Mouse (Mus musculus): ENCODE data around the gene P2rx5. TPM values are rescaled to one million over a fixed set of nuclear protein-coding genes. Genes with fewer than 3 reads are reported as not detected.

Gene P2rx5
- total and polyA plus RNA-seq, 3 experiments, result 0.21 to 0.83 (median 0.40) TPM

GRCm38 (mm10) chr11:73137591-73138501, 22.4 kb upstream of the P2rx5 start, which contains the start of gene Haspin (continued):
- no peak for TF ChIP-seq EP300 (IDR thresholded peaks at IDR 0.05; ENCODE audit: low read length)
- no peak for TF ChIP-seq PAX5 (IDR thresholded peaks at IDR 0.05; ENCODE audit: low read length)
- TF ChIP-seq IRF4 (IDR thresholded peaks at IDR 0.05; ENCODE audit: low read depth, low read length), result peak; percentile 74; the same call in 1 of the 2 replicates
- TF ChIP-seq GABPA (IDR thresholded peaks at IDR 0.05; ENCODE audit: insufficient replicate concordance, low read depth, low read length), result no peak
- peak; percentile 95 for TF ChIP-seq NELFE (IDR thresholded peaks at IDR 0.05; ENCODE audit: low read depth, low read length)
- TF ChIP-seq MAZ (IDR thresholded peaks at IDR 0.05; ENCODE audit: low read depth, low read length), result no peak
- TF ChIP-seq KAT2A (IDR thresholded peaks at IDR 0.05; ENCODE audit: insufficient replicate concordance, low read length), result peak; percentile 72; the same call in 1 of the 2 replicates
- peak; percentile 98 for TF ChIP-seq POLR2A (IDR thresholded peaks at IDR 0.05; ENCODE audit: low read depth, low read length)
- TF ChIP-seq USF1 (IDR thresholded peaks at IDR 0.05; ENCODE audit: low read depth, low read length), result no peak
- TF ChIP-seq RCOR1 (conservative IDR thresholded peaks at IDR 0.05; ENCODE audit: low read depth, low read length), result no peak
- peak; percentile 52 for TF ChIP-seq UBTF (IDR thresholded peaks at IDR 0.05; ENCODE audit: low read depth, low read length)
- peak; percentile 95 for TF ChIP-seq TCF12 (IDR thresholded peaks at IDR 0.05; ENCODE audit: low read depth, low read length)
- no peak for TF ChIP-seq ZKSCAN1 (IDR thresholded peaks at IDR 0.05; ENCODE audit: borderline replicate concordance, low read depth, low read length)
- no peak; the same call in 1 of the 2 replicates for TF ChIP-seq BHLHE40 (IDR thresholded peaks at IDR 0.05; ENCODE audit: low read depth, low read length)
- TF ChIP-seq CTCF (conservative IDR thresholded peaks at IDR 0.05 in 1 of 2, IDR thresholded peaks at IDR 0.05 in 1 of 2; ENCODE audit: low read depth in 2 of 2, low read length in 2 of 2), result peak; percentile 37 to 99; a peak in 3 of 4 replicates
- peak; percentile 53; the same call in 1 of the 2 replicates for TF ChIP-seq MAX (IDR thresholded peaks at IDR 0.05; ENCODE audit: low read length)
- TF ChIP-seq TBP (conservative IDR thresholded peaks at IDR 0.05; ENCODE audit: low read depth, low read length), result peak; percentile 51
- TF ChIP-seq POLR2AphosphoS2 (IDR thresholded peaks at IDR 0.05; ENCODE audit: low read depth, low read length), result peak; percentile 71; the same call in 1 of the 2 replicates
- TF ChIP-seq CHD2 (IDR thresholded peaks at IDR 0.05; ENCODE audit: low read length), result peak; percentile 100
- peak; percentile 74; the same call in 1 of the 2 replicates for TF ChIP-seq E2F4 (IDR thresholded peaks at IDR 0.05; ENCODE audit: insufficient replicate concordance, low read depth, low read length)

GRCm38 (mm10) chr11:73144261-73144681, 15.9 kb upstream of the P2rx5 start:
- in situ Hi-C loops (cut with MboI; ENCODE audit: low pct_ligation_motif_present, low pct_unique_long_range_greater_than_20kb, low sequenced_read_pairs) (loop anchor here (25.0 kb wide), 1 partner anchor 1218 kb away; the partner anchor contains the start of genes Olfr411 and Olfr412), dilution Hi-C loops (cut with MboI; ENCODE audit: extremely low pct_ligation_motif_present, extremely low pct_unique_long_range_greater_than_20kb, low sequenced_read_pairs) (no loop called here)
- H3K9ac ChIP-seq (ENCODE audit: insufficient read depth, low read depth), result no peak overlapping the region
- H3K4me2 ChIP-seq (ENCODE audit: insufficient read depth, low read depth, poor library complexity, severe bottlenecking), result no peak overlapping the region
- no peaks in the 10 kb centered on the region for H3K9me3 ChIP-seq (replicated peaks; ENCODE audit: low read length)
- H3K79me2 ChIP-seq (replicated peaks; ENCODE audit: control insufficient read depth, extremely low read depth, insufficient read depth, poor library complexity, severe bottlenecking), result no peaks in the 10 kb centered on the region
- DNase-seq (ENCODE audit: extremely low read depth), result no peak
- H3K27ac ChIP-seq (ENCODE audit: insufficient read depth, low read depth), result no peak overlapping the region
- H3K36me3 ChIP-seq (replicated peaks in 1 of 2; ENCODE audit: control insufficient read depth in 1 of 2, insufficient read depth in 1 of 2, low read length in 1 of 2), result no peaks in the 10 kb centered on the region
- H3K4me3 ChIP-seq (replicated peaks in 1 of 3; ENCODE audit: low read depth in 2 of 3, low read length in 2 of 3, poor library complexity in 1 of 3), result no peak overlapping the region
- H3K27me3 ChIP-seq (replicated peaks), result peaks cover 21% of the 10 kb centered on the region
- no peaks in the 10 kb centered on the region for H3K4me1 ChIP-seq (ENCODE audit: control insufficient read depth in 1 of 2, insufficient read depth in 2 of 2)
- TF ChIP-seq ZKSCAN1 (IDR thresholded peaks at IDR 0.05; ENCODE audit: borderline replicate concordance, low read depth, low read length), result no peak
- no peak for TF ChIP-seq SMC3 (IDR thresholded peaks at IDR 0.05; ENCODE audit: low read depth, low read length)
- no peak for TF ChIP-seq RCOR1 (conservative IDR thresholded peaks at IDR 0.05; ENCODE audit: low read depth, low read length)
- TF ChIP-seq ZC3H11A (IDR thresholded peaks at IDR 0.05; ENCODE audit: low read depth, low read length), result no peak
- no peak for TF ChIP-seq SIN3A (IDR thresholded peaks at IDR 0.05; ENCODE audit: low read length)
- no peak for TF ChIP-seq NELFE (IDR thresholded peaks at IDR 0.05; ENCODE audit: low read depth, low read length)
- no peak for TF ChIP-seq GABPA (IDR thresholded peaks at IDR 0.05; ENCODE audit: insufficient replicate concordance, low read depth, low read length)
- no peak for TF ChIP-seq RAD21 (IDR thresholded peaks at IDR 0.05; ENCODE audit: low read depth, low read length)

All from CH12.LX (cell line).